Mouse (Mus musculus): Measurements from ENCODE around the gene Gpc6. TPM values are rescaled to one million over a fixed set of nuclear protein-coding genes. Genes with fewer than 3 reads are reported as not detected.

The Gpc6 gene
- total and polyA plus RNA-seq, 3 experiments: not detected

- Histone ChIP-seq H3K79me2 (ENCODE audit: control insufficient read depth, insufficient read depth, low read length, poor library complexity) (no peaks in the 10 kb centered on the region), H3K27me3 (ENCODE audit: control insufficient read depth in 1 of 2, insufficient read depth in 2 of 2, low read length in 2 of 2) (no peaks in the 10 kb centered on the region), H3K36me3 (ENCODE audit: control insufficient read depth in 1 of 2, insufficient read depth in 2 of 2, low read length in 2 of 2) (no peaks in the 10 kb centered on the region), H3K9ac (ENCODE audit: control insufficient read depth, low read depth, low read length, poor library complexity, severe bottlenecking) (no peak overlapping the region), H3K4me3 (ENCODE audit: control insufficient read depth in 1 of 2, insufficient read depth in 1 of 2, low read depth in 2 of 2, low read length in 2 of 2) (no peak overlapping the region), H3K4me1 (ENCODE audit: control insufficient read depth in 1 of 2, insufficient read depth in 2 of 2, low read length in 2 of 2) (no peaks in the 10 kb centered on the region), H3K27ac (ENCODE audit: control insufficient read depth, low read depth, low read length) (no peak overlapping the region), H3K9me3 (replicated peaks; ENCODE audit: insufficient read depth, low read length) (no peaks in the 10 kb centered on the region)
- no peak for TF ChIP-seq RCOR1 (IDR thresholded peaks at IDR 0.05; ENCODE audit: low read depth, low read length)
- DNase-seq (ENCODE audit: low read depth, low spot score): no peak
These were observed 869.8 kb downstream of the Gpc6 start for GRCm38 (mm10) chr14:117794874-117795273.

- Histone ChIP-seq H3K36me3 (ENCODE audit: control insufficient read depth in 1 of 2, insufficient read depth in 2 of 2, low read length in 2 of 2) (no peaks in the 10 kb centered on the region), H3K79me2 (ENCODE audit: control insufficient read depth, insufficient read depth, low read length, poor library complexity) (no peaks in the 10 kb centered on the region), H3K9me3 (replicated peaks; ENCODE audit: insufficient read depth, low read length) (no peaks in the 10 kb centered on the region), H3K4me3 (ENCODE audit: control insufficient read depth in 1 of 2, insufficient read depth in 1 of 2, low read depth in 2 of 2, low read length in 2 of 2) (no peak overlapping the region), H3K27me3 (ENCODE audit: control insufficient read depth in 1 of 2, insufficient read depth in 2 of 2, low read length in 2 of 2) (no peaks in the 10 kb centered on the region), H3K27ac (ENCODE audit: control insufficient read depth, low read depth, low read length) (no peak overlapping the region), H3K4me1 (ENCODE audit: control insufficient read depth in 1 of 2, insufficient read depth in 2 of 2, low read length in 2 of 2) (no peaks in the 10 kb centered on the region), H3K9ac (ENCODE audit: control insufficient read depth, low read depth, low read length, poor library complexity, severe bottlenecking) (no peak overlapping the region)
- no peak for DNase-seq (ENCODE audit: low read depth, low spot score)
- TF ChIP-seq USF1 (IDR thresholded peaks at IDR 0.05; ENCODE audit: low read depth, low read length) (0 out of 2 replicates have a peak, but pooled peaks have one; percentile 24), RAD21 (IDR thresholded peaks at IDR 0.05; ENCODE audit: low read depth, low read length) (no peak), CTCF (IDR thresholded peaks at IDR 0.05 in 2 of 3, conservative IDR thresholded peaks at IDR 0.05 in 1 of 3; ENCODE audit: control insufficient read depth in 1 of 3, insufficient read depth in 1 of 3, low read depth in 2 of 3, low read length in 3 of 3, poor library complexity in 1 of 3, severe bottlenecking in 1 of 3) (no peak)
These were observed 871.5 kb downstream of the Gpc6 start for GRCm38 (mm10) chr14:117796661-117797060.

- TF ChIP-seq TAL1 (IDR thresholded peaks at IDR 0.05; ENCODE audit: low read length): no peak
- no peak for TF ChIP-seq RCOR1 (IDR thresholded peaks at IDR 0.05; ENCODE audit: low read depth, low read length)
- TF ChIP-seq BHLHE40 (IDR thresholded peaks at IDR 0.05; ENCODE audit: borderline replicate concordance, low read depth, low read length): no peak
- Histone ChIP-seq H3K9me3 (replicated peaks; ENCODE audit: insufficient read depth, low read length) (no peaks in the 10 kb centered on the region), H3K4me1 (ENCODE audit: control insufficient read depth in 1 of 2, insufficient read depth in 2 of 2, low read length in 2 of 2) (no peaks in the 10 kb centered on the region), H3K4me3 (ENCODE audit: control insufficient read depth in 1 of 2, insufficient read depth in 1 of 2, low read depth in 2 of 2, low read length in 2 of 2) (no peak overlapping the region), H3K79me2 (ENCODE audit: control insufficient read depth, insufficient read depth, low read length, poor library complexity) (no peaks in the 10 kb centered on the region), H3K36me3 (ENCODE audit: control insufficient read depth in 1 of 2, insufficient read depth in 2 of 2, low read length in 2 of 2) (no peaks in the 10 kb centered on the region), H3K9ac (ENCODE audit: control insufficient read depth, low read depth, low read length, poor library complexity, severe bottlenecking) (no peak overlapping the region), H3K27me3 (ENCODE audit: control insufficient read depth in 1 of 2, insufficient read depth in 2 of 2, low read length in 2 of 2) (no peaks in the 10 kb centered on the region), H3K27ac (ENCODE audit: control insufficient read depth, low read depth, low read length) (no peak overlapping the region)
- DNase-seq (ENCODE audit: low read depth, low spot score): no peak
These were observed 875.3 kb downstream of the Gpc6 start for GRCm38 (mm10) chr14:117800399-117800798.

- H3K27ac ChIP-seq (ENCODE audit: control insufficient read depth, low read depth, low read length): no peak overlapping the region
- no peak overlapping the region for H3K4me3 ChIP-seq (ENCODE audit: control insufficient read depth in 1 of 2, insufficient read depth in 1 of 2, low read depth in 2 of 2, low read length in 2 of 2)
- no peaks in the 10 kb centered on the region for H3K36me3 ChIP-seq (ENCODE audit: control insufficient read depth in 1 of 2, insufficient read depth in 2 of 2, low read length in 2 of 2)
- no peak for DNase-seq (ENCODE audit: low read depth, low spot score)
- H3K9me3 ChIP-seq (replicated peaks; ENCODE audit: insufficient read depth, low read length): no peaks in the 10 kb centered on the region
- no peaks in the 10 kb centered on the region for H3K27me3 ChIP-seq (ENCODE audit: control insufficient read depth in 1 of 2, insufficient read depth in 2 of 2, low read length in 2 of 2)
- H3K4me1 ChIP-seq (ENCODE audit: control insufficient read depth in 1 of 2, insufficient read depth in 2 of 2, low read length in 2 of 2): no peaks in the 10 kb centered on the region
- H3K9ac ChIP-seq (ENCODE audit: control insufficient read depth, low read depth, low read length, poor library complexity, severe bottlenecking): no peak overlapping the region
- H3K79me2 ChIP-seq (ENCODE audit: control insufficient read depth, insufficient read depth, low read length, poor library complexity): no peaks in the 10 kb centered on the region
- TF ChIP-seq E2F4 (IDR thresholded peaks at IDR 0.05; ENCODE audit: borderline replicate concordance, low read depth, low read length) (no peak), USF2 (IDR thresholded peaks at IDR 0.05; ENCODE audit: borderline replicate concordance in 1 of 2, insufficient read depth in 1 of 2, low read depth in 1 of 2, low read length in 2 of 2) (no peak), NRF1 (IDR thresholded peaks at IDR 0.05; ENCODE audit: insufficient read depth, low read depth, low read length, poor library complexity, severe bottlenecking) (no peak), MAFK (IDR thresholded peaks at IDR 0.05; ENCODE audit: borderline replicate concordance, low read depth, low read length) (no peak), MAX (IDR thresholded peaks at IDR 0.05; ENCODE audit: low read length) (no peak), ZC3H11A (IDR thresholded peaks at IDR 0.05; ENCODE audit: low read depth, low read length) (no peak), NELFE (IDR thresholded peaks at IDR 0.05; ENCODE audit: low read depth, low read length) (no peak), JUND (IDR thresholded peaks at IDR 0.05; ENCODE audit: low read depth, low read length) (no peak), MXI1 (IDR thresholded peaks at IDR 0.05; ENCODE audit: low read depth, low read length) (no peak), KAT2A (conservative IDR thresholded peaks at IDR 0.05; ENCODE audit: low read depth, low read length) (no peak), RAD21 (IDR thresholded peaks at IDR 0.05; ENCODE audit: low read depth, low read length) (no peak), CHD2 (IDR thresholded peaks at IDR 0.05; ENCODE audit: low read length) (no peak), ZNF384 (IDR thresholded peaks at IDR 0.05; ENCODE audit: low read depth, low read length) (no peak), USF1 (IDR thresholded peaks at IDR 0.05; ENCODE audit: low read depth, low read length) (no peak), ETS1 (IDR thresholded peaks at IDR 0.05; ENCODE audit: low read depth, low read length) (no peak), CTCF (IDR thresholded peaks at IDR 0.05 in 2 of 3, conservative IDR thresholded peaks at IDR 0.05 in 1 of 3; ENCODE audit: control insufficient read depth in 1 of 3, insufficient read depth in 1 of 3, low read depth in 2 of 3, low read length in 3 of 3, poor library complexity in 1 of 3, severe bottlenecking in 1 of 3) (no peak), POLR2A (IDR thresholded peaks at IDR 0.05; ENCODE audit: control insufficient read depth in 1 of 2, insufficient read depth in 1 of 2, low read depth in 1 of 2, low read length in 2 of 2, poor library complexity in 1 of 2) (no peak)
These were observed 882.7 kb downstream of the Gpc6 start for GRCm38 (mm10) chr14:117807846-117808245.
